Mouse (Mus musculus) heart, embryonic 13.5 days (tissue): ENCODE results near the gene Maco1. TPM values are rescaled to one million over a fixed set of nuclear protein-coding genes. Genes with fewer than 3 reads are reported as not detected.

ENCODE experiments used
- ATAC-seq: fragments of 200-750 bp; cut with Nextera tagmentation; 2 replicates; pipeline ENCODE4 v1.8.0; 2017; ENCODE audit warnings: moderate TSS enrichment; ENCODE audit not compliant: insufficient number of reproducible peaks, low FRiP score, low TSS enrichment; ENCODE audit errors: extremely low read depth
- H3K27ac ChIP-seq: fragments of 300-500 bp; sonication (generic); replicated peaks from 2 replicates; pipeline ENCODE4 v1.5.1; 2015; ENCODE audit warnings: moderate library complexity, mild to moderate bottlenecking, inconsistent platforms
- H3K27me3 ChIP-seq: fragments of 300-500 bp; sonication (generic); replicated peaks from 2 replicates; pipeline ENCODE4 v1.6.1; 2015; ENCODE audit warnings: mild to moderate bottlenecking, inconsistent platforms
- H3K36me3 ChIP-seq: fragments of 300-500 bp; sonication (generic); 2 replicates; pipeline ENCODE4 v1.6.1; 2015; ENCODE audit warnings: mild to moderate bottlenecking, inconsistent platforms
- H3K4me1 ChIP-seq: fragments of 300-500 bp; sonication (generic); 2 replicates; pipeline ENCODE4 v1.6.1; 2015; ENCODE audit warnings: inconsistent platforms
- H3K4me2 ChIP-seq: fragments of 300-500 bp; sonication (generic); 2 replicates; pipeline ENCODE4 v1.6.1; 2015; ENCODE audit warnings: inconsistent platforms, mild to moderate bottlenecking, moderate library complexity
- H3K4me3 ChIP-seq: fragments of 300-500 bp; sonication (generic); 2 replicates; pipeline ENCODE4 v1.5.1; 2015; ENCODE audit warnings: moderate library complexity, mild to moderate bottlenecking, inconsistent platforms
- H3K9ac ChIP-seq: fragments of 300-500 bp; sonication (generic); 2 replicates; pipeline ENCODE4 v1.6.1; 2015; ENCODE audit warnings: inconsistent platforms, mild to moderate bottlenecking, moderate library complexity
- H3K9me3 ChIP-seq: fragments of 300-500 bp; sonication (generic); 2 replicates; pipeline ENCODE4 v1.6.1; 2016; ENCODE audit warnings: inconsistent platforms
- WGBS: fragments of 180-500 bp; shearing (Covaris S2); methylation state at CpG from one replicate; pipeline ENCODE4 v1.1.7; 2015; ENCODE audit warnings: mixed read lengths; 5-methylcytosine and 5-hydroxymethylcytosine counted together
- polyA plus RNA-seq: library from polyadenylated mRNA; unstranded; fragments of >200 nt; fragmentation: Nextera tagmentation; extraction: Ambion mirVana; gene quantifications from 2 replicates; pipeline ENCODE4 v1.2.1, GENCODE M21; 2015

Gene Maco1
- polyA plus RNA-seq, 1 experiment from 2014 or later: 25.0 TPM

GRCm38 (mm10) chr4:134769891-134770290, 83.3 kb downstream of the Maco1 start:
- no peak overlapping the region for H3K4me3 ChIP-seq
- H3K36me3 ChIP-seq: no peaks in the 10 kb centered on the region
- H3K4me2 ChIP-seq: no peak overlapping the region
- H3K27me3 ChIP-seq: peaks cover 14% of the 10 kb centered on the region; the same call in 1 of the 2 replicates
- ATAC-seq: no peak
- 63% methylated on average over 7 of the region's 7 CpGs for WGBS
- H3K4me1 ChIP-seq: peaks cover 45% of the 10 kb centered on the region
- H3K9ac ChIP-seq: no peak overlapping the region
- no peaks in the 10 kb centered on the region for H3K9me3 ChIP-seq
- H3K27ac ChIP-seq: no peak overlapping the region

- Histone ChIP-seq H3K9ac (no peak overlapping the region), H3K36me3 (no peaks in the 10 kb centered on the region), H3K27ac (no peak overlapping the region), H3K4me1 (peaks cover 52% of the 10 kb centered on the region), H3K4me3 (no peak overlapping the region), H3K27me3 (peaks cover 14% of the 10 kb centered on the region; the same call in 1 of the 2 replicates), H3K4me2 (no peak overlapping the region), H3K9me3 (no peaks in the 10 kb centered on the region)
- WGBS: 52% methylated on average over 7 of the region's 7 CpGs
- ATAC-seq: no peak
These were observed 83.9 kb downstream of the Maco1 start for GRCm38 (mm10) chr4:134769081-134769811.

- WGBS: 13% methylated on average over 21 of the region's 21 CpGs
- H3K27me3 ChIP-seq: peaks cover 14% of the 10 kb centered on the region; the same call in 1 of the 2 replicates
- no peak overlapping the region for H3K27ac ChIP-seq
- ATAC-seq: no peak
- H3K4me3 ChIP-seq: peak overlapping the region; percentile 85
- no peaks in the 10 kb centered on the region for H3K9me3 ChIP-seq
- peak overlapping the region; percentile 95 for H3K9ac ChIP-seq
- peak overlapping the region; percentile 99 for H3K4me2 ChIP-seq
- H3K4me1 ChIP-seq: peaks cover 60% of the 10 kb centered on the region
- H3K36me3 ChIP-seq: no peaks in the 10 kb centered on the region
These were observed 84.8 kb downstream of the Maco1 start for GRCm38 (mm10) chr4:134768226-134768888.

GRCm38 (mm10) chr4:134767426-134768225, 85.5 kb downstream of the Maco1 start, which contains the start of gene Ldlrap1:
Gene Ldlrap1, minus strand, starts transcription at chr4:134768024.
- no peaks in the 10 kb centered on the region for H3K36me3 ChIP-seq
- H3K4me3 ChIP-seq: peak within 1 kb of the TSS; percentile 85
- peak within 1 kb of the TSS; percentile 95 for H3K9ac ChIP-seq
- H3K4me2 ChIP-seq: peak within 1 kb of the TSS; percentile 99
- H3K27ac ChIP-seq: peak within 1 kb of the TSS; percentile 79
- H3K27me3 ChIP-seq: peaks cover 14% of the 10 kb centered on the region; the same call in 1 of the 2 replicates
- peaks cover 60% of the 10 kb centered on the region for H3K4me1 ChIP-seq
- peak; percentile 67 for ATAC-seq
- H3K9me3 ChIP-seq: no peaks in the 10 kb centered on the region
- WGBS: under 1% methylated on average over 80 of the region's 80 CpGs

GRCm38 (mm10) chr4:134766904-134767425, 86.2 kb downstream of the Maco1 start:
- H3K9ac ChIP-seq: peak overlapping the region; percentile 95
- peaks cover 66% of the 10 kb centered on the region for H3K4me1 ChIP-seq
- peak overlapping the region; percentile 79 for H3K27ac ChIP-seq
- peak; percentile 2; the same call in 1 of the 2 replicates for ATAC-seq
- H3K36me3 ChIP-seq: no peaks in the 10 kb centered on the region
- peak overlapping the region; percentile 85 for H3K4me3 ChIP-seq
- H3K9me3 ChIP-seq: no peaks in the 10 kb centered on the region
- WGBS: 2% methylated on average over 23 of the region's 23 CpGs
- H3K27me3 ChIP-seq: peaks cover 14% of the 10 kb centered on the region; the same call in 1 of the 2 replicates
- H3K4me2 ChIP-seq: peak overlapping the region; percentile 99

GRCm38 (mm10) chr4:134766277-134766676, 86.9 kb downstream of the Maco1 start:
- no peaks in the 10 kb centered on the region for H3K36me3 ChIP-seq
- peaks cover 72% of the 10 kb centered on the region for H3K4me1 ChIP-seq
- H3K4me2 ChIP-seq: peak overlapping the region; percentile 99
- H3K9me3 ChIP-seq: no peaks in the 10 kb centered on the region
- peaks cover 14% of the 10 kb centered on the region; the same call in 1 of the 2 replicates for H3K27me3 ChIP-seq
- H3K4me3 ChIP-seq: peak overlapping the region; percentile 85
- peak overlapping the region; percentile 95 for H3K9ac ChIP-seq
- 0 out of 2 replicates have a peak overlapping the region, but pooled peaks have one; percentile 2 for H3K27ac ChIP-seq
- no peak for ATAC-seq
- 61% methylated on average over 6 of the region's 6 CpGs for WGBS

- H3K27me3 ChIP-seq: peaks cover 8% of the 10 kb centered on the region; the same call in 1 of the 2 replicates
- H3K9ac ChIP-seq: peak overlapping the region; percentile 56
- ATAC-seq: no peak
- no peak overlapping the region for H3K4me3 ChIP-seq
- no peaks in the 10 kb centered on the region for H3K9me3 ChIP-seq
- WGBS: 30% methylated on average over 3 of the region's 3 CpGs
- 0 out of 2 replicates have a peak overlapping the region, but pooled peaks have one; percentile 3 for H3K4me2 ChIP-seq
- H3K36me3 ChIP-seq: no peaks in the 10 kb centered on the region
- H3K4me1 ChIP-seq: peaks cover 88% of the 10 kb centered on the region
- peak overlapping the region; percentile 53 for H3K27ac ChIP-seq
These were observed 88.8 kb downstream of the Maco1 start for GRCm38 (mm10) chr4:134764333-134764732.

GRCm38 (mm10) chr4:134762360-134762759, 90.8 kb downstream of the Maco1 start:
- WGBS: 74% methylated on average over 6 of the region's 6 CpGs
- H3K4me2 ChIP-seq: peak overlapping the region; percentile 1; the same call in 1 of the 2 replicates

GRCm38 (mm10) chr4:134760793-134761201, 92.3 kb downstream of the Maco1 start:
- WGBS: 13% methylated on average over 9 of the region's 9 CpGs
- H3K27ac ChIP-seq: peak overlapping the region; percentile 78
- H3K36me3 ChIP-seq: no peaks in the 10 kb centered on the region
- H3K9me3 ChIP-seq: no peaks in the 10 kb centered on the region
- H3K9ac ChIP-seq: peak overlapping the region; percentile 45; the same call in 1 of the 2 replicates
- peak; percentile 35; the same call in 1 of the 2 replicates for ATAC-seq
- H3K27me3 ChIP-seq: no peaks in the 10 kb centered on the region
- H3K4me2 ChIP-seq: peak overlapping the region; percentile 54
- peak overlapping the region; percentile 5; the same call in 1 of the 2 replicates for H3K4me3 ChIP-seq
- peaks cover 81% of the 10 kb centered on the region for H3K4me1 ChIP-seq

More at GRCm38 (mm10) chr4:134762360-134762759, 90.8 kb downstream of the Maco1 start:
- H3K27ac ChIP-seq: peak overlapping the region; percentile 42
- peak overlapping the region; percentile 63 for H3K9ac ChIP-seq
- no peaks in the 10 kb centered on the region for H3K9me3 ChIP-seq
- H3K27me3 ChIP-seq: no peaks in the 10 kb centered on the region
- H3K4me1 ChIP-seq: peaks cover 88% of the 10 kb centered on the region
- no peak overlapping the region for H3K4me3 ChIP-seq
- no peak for ATAC-seq
- no peaks in the 10 kb centered on the region for H3K36me3 ChIP-seq

- ATAC-seq: no peak
- Histone ChIP-seq H3K9ac (peak overlapping the region; percentile 25; the same call in 1 of the 2 replicates), H3K4me2 (peak overlapping the region; percentile 54), H3K9me3 (no peaks in the 10 kb centered on the region), H3K4me3 (no peak overlapping the region), H3K4me1 (peaks cover 81% of the 10 kb centered on the region), H3K27ac (peak overlapping the region; percentile 78), H3K27me3 (no peaks in the 10 kb centered on the region), H3K36me3 (no peaks in the 10 kb centered on the region)
- WGBS: 53% methylated on average over 6 of the region's 6 CpGs
These were observed 92.9 kb downstream of the Maco1 start for GRCm38 (mm10) chr4:134760281-134760680.
